Mouse (Mus musculus): ENCODE results near the gene Il1a.

Gene Il1a

DNA sequence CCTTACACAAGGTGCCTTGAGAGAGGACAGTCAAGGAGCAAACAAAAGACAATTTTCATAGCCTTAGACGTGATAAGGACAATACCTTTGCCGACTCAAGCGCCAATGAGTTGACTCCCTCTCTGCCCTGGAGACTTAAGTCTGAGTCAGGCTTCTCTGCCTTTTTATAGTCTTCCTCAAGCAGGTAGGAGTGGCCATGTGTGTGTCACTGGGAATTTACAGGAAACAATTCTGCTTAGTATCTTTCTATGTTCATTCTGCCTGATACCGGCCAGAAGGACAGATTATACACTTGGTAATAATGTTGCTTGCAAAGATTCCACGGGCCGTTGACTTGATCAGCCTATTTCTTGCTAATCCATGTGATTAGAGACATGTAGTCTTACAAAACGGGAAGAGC, at the start of gene Il1a:
Gene Il1a, minus strand, starts transcription at position 137 of the 400 bp plus-strand sequence.
- no peak for DNase-seq (ENCODE audit: extremely low read depth, low read depth, low spot score)

DNA sequence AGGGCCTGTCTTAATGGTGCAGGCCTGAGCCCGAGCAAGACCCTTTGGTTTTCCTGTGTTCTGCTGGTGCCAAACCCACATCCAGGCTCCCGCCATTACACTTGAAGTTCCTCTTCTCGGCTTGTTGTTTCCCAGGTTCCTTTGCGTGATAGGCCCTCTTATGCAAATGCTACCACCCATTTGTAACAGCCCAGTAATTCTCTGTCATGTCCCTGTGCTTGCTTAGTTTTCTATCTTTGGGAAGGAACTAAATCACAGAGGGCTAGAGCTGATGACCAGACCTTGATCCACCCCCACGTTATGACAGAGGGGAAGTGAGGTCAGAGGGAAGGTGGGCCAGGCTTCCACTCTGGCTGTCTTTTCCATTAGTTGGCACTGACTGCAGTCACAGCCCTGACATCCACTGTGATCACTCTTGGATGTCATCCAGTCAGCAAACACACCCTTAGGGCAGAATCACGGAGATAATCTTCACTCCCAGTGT, 28.4 kb upstream of the Il1a start:
- DNase-seq (ENCODE audit: extremely low read depth, low read depth, low spot score) = no peak

DNA sequence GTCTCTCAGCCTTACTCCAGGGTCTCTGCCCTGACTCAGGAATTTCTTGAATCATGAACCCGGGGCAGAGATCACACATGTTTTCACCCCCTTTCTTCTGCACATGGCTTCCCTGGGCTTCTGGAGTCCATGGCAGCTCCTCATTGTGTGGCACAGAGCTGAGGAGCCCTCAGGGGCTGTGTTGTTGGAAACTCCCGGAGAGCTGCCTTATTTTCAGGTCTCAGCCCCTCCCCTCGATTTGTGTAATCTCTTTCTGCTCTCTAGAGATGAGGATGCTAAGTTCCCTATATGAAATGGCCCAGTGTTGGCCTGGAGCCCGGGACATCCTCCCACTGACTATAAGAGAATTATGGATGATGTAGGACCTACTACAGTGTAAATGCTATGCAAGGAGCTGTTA, 23.7 kb upstream of the Il1a start:
- DNase-seq (ENCODE audit: extremely low read depth, low read depth, low spot score) = no peak

DNA sequence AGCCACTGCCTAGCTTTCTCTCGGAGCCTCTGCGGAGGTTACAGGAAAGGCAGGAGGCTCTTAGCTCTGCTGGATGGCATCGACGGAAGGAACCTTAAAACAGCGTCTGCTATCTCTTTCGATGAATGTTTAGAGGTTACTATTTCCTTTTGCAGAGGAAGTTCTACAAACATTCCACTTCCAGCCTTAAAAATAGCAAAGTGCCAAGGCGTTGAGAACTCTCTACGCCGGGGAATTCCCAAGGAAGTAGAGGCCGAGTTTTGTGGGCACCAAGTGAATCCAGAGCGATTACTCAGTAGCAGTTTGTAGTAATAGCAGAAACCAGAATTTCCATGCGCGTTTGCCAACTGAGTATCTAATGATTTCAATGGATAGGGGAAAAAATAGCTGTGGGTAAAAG, 20.8 kb upstream of the Il1a start:
- no peak for DNase-seq (ENCODE audit: extremely low read depth, low read depth, low spot score)

DNA sequence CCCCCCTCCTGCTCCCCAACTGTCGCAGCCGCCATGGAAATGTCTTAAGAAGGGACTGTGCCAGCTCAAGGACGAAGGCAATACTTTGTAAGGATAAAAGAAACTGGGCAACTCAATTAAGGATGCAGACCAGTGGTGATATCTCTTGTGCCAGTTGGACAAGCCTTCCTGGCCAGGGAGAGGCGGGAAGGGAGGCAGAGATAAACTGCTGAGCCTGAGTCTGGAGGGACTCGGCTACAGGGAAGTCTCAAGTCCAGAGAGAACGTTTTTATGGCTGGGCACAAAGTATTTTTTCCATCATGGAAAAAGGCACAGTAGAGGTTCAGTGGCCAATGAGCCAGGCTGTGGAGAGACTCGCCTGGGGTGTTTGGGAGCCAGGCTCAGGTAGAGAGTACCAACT, 20.3 kb upstream of the Il1a start:
- DNase-seq (ENCODE audit: extremely low read depth, low read depth, low spot score) = no peak

DNA sequence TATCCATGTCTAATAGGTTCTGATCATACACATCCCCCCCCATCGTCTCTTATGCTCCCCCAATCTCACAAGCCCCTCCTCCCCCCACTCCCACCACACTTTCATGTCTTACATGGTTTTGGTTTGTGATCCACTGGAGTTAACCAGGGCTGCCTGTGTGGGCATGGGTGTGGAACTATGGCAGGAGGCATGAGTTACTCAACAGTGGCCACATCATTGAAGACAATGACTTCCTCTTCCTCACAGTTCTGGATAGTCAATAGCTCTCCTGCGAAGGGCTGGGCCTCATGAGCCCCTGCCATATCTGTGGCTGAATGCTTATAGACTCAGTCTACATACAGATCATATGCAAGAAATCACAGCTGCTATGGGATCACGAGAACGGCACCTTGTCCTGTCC, 18.5 kb upstream of the Il1a start:
- no peak for DNase-seq (ENCODE audit: extremely low read depth, low read depth, low spot score)

DNA sequence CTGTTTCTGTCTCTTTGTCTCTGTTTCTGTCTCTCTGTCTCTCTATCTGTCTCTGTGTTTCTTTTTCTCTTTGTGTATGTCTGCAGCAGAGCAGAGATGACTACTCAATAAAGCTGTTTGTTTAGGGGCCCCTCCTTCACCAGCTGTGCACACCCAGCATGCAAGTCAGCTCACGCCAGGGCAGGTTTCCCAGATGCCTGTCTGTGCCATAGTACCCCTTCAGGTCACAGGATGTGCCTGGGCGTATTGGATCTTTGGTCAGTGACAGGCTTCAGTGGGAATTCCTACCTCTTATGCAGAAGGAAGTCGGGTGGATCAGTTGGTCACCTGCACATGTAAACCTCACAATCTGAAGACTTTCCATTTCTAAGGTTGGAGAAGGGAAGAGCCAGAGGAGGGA, 14.4 kb upstream of the Il1a start:
- DNase-seq (ENCODE audit: extremely low read depth, low read depth, low spot score) = no peak

DNA sequence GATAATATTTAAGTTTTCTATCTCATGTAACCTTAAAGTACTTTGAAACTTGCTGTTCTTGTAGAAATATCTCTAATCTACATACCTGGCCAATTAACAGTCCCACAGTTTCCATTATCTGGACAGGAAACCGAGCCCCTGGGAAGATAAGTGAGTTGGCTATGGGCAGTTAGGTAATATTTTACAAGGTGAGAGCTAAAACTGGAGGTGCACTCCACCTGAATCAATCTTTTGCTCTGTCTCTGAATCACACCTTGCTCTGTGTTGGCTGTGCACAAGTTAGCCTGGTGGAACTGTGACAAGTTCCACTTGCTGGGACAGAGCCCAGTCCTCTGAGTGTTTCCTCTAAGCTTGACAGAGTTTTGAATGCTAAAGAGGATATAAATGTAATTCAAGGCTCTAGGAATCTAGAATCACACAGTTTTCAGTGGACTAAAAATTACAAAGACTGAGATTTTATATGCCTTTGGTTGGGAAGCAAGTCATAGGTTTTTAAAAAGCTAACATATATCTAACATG, 12.4 kb upstream of the Il1a start:
- DNase-seq (ENCODE audit: extremely low read depth, low read depth, low spot score) = no peak

DNA sequence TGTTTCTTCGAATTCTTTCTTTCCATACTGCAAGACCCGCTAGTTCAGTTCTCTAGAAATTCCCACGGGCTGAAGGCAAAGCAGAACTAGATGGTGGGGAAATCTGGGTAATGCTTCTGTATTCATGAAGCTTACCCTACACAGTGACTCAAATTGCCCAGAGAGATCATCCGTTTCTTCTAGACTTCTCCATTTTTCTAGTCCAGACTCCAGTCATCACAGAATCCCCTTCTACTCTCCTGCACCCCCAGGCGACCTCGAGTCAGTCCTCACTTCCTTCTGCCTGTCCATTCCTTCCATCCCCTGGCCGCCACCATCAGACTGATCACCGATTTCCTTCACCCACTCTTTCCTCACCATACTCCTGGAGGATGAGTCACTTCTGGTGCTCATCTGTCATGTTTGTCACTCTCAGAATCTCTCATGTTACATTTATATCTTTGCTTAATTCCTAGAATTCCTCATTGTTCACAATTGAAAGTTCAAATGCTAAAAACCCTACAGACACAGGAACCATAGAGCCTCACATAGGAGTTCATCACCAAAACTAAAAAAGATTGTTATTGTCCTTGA, 10.3 kb upstream of the Il1a start:
- no peak for DNase-seq (ENCODE audit: extremely low read depth, low read depth, low spot score)

DNA sequence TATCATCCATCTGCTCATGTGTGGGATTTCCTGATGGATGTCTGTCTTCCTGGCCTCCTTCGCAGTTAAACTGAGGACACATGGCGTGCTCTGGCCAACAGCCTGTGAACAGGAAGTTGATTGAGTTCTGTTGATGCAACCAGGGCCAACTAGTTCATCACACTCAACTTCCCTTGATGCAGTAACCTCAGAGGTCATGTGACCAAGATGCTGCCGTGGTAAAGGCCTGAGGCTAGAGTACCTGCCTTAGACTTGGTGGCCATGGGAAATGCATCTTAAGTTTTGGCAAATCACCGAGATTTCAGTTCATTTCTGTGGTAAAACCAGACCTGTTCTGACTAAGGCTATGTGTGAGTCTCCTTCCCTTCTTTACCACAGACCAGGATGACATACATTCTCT, 6.1 kb upstream of the Il1a start:
- no peak for DNase-seq (ENCODE audit: extremely low read depth, low read depth, low spot score)

DNA sequence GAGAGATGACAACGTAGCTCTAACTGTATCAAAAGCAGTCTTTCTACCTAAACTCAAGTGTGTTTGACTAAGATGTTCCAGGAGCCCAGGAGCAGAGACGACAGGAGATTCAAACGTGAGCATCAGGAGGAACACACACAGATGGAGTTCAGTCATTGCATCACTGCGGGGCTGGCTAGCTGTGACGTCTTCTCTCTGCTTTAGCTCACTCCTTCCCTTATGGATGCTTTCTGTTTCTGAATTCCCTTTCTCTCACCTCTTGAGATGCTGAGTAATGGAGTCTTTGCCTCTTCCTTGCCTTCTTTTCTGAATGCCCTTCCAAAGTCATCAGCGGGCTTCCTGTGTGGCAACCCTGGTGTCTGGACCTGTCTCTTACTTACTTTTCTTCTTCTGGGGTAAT, 5.1 kb upstream of the Il1a start:
- no peak for DNase-seq (ENCODE audit: extremely low read depth, low read depth, low spot score)

DNA sequence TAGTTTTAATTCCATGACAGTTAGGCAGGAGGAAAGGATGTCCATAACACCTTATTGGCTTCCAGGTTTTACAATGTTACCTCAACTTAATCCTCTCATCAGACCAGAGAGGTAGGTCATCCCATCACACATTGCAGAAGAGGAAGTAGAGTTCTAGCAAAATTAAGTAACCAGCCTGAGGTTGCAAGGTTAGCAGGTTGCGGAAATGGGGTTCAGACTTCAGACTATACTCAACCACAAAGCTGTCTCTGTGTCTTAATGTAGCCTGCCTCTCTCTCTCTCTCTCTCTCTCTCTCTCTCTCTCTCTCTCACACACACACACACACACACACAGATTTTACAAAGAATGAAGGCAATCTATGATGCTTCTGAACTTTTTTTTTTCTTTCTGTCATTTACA, 4.2 kb upstream of the Il1a start:
- no peak for DNase-seq (ENCODE audit: extremely low read depth, low read depth, low spot score)

DNA sequence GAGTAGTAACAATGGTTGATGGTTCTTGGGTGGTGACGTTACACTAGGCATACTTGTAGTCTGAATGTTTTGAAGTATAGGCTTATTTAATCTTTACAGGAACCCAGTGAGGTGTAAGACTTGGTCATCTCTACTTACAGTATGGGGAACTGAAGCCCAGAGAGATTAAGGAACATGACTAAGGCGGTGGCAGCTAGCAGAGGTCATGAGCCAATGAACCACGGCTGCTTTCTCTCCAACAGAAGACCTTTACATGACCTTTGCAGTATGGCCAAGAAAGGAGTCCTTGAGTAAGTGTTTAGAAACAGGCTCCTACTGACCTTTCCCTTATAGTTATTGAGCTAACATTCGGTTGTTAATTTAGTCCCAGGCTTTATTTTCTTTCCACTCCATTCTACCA, 3.8 kb downstream of the Il1a start:
- DNase-seq (ENCODE audit: extremely low read depth, low read depth, low spot score) = no peak

DNA sequence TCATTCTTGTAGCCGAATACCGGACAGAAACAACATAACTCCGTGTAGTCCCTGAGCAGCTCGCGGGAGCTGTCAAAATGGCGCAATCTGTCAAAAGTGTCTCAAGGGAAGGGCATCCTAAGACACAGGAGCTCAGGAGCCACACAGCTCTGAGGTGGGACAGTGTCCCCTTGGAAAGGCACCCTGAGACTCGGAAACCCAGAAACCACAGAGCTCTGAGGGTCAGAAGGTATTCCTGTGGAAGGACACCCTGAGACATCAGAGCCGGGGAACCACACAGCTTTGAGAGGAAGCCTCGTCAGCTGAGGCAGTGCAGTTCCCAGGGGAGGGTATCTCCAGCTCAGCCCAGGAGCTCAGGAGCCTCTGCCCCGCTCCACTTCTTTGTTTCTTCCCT, 12.2 kb downstream of the Il1a start:
- no peak for DNase-seq (ENCODE audit: extremely low read depth, low read depth, low spot score)

DNA sequence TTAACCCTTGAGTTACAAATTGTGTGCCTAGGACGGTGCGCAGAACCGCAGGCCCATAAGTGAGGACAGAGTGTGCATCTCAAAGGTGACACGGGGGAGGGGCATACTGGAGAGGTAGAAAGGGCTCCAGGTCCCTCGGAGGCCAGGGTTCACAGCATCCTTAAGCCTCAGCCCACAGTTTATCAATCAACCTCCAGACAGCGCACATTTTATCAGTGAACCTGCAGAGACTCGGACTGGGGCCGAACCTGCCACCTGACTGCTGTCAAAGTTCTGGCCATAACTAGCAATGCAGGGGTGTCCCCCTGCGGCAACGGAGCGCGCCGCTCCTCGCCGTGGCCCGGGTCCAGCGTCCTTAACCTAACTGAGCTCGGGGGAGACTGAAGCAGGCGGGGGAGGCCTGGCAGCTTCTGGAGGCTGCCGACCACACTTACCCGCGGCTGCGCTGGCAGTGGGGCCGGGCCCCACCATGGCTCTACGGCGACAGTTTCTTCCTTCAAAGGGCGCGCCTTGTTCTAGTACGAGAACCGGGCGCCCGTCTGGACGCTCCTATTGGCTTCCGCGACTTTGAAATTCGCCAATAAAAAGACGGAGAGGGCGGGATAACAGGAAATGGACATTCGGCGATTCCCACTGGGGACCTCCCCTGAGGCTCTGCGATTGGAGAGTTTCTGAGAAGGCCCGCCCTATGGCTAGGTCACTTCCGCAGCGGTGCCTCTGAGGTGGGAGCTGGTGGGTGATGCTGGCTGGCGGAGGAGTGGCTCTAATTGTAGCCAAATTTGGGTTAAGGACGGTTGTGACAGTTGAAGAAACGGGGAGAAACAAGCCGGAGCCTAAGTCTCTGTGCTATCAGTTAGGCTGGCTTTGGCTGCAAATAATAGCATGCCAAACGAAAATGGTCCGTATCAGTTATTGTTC, 12.8 kb downstream of the Il1a start, which contains the start of gene Ckap2l:
Gene Ckap2l, minus strand, starts transcription at position 542 of the 918 bp plus-strand sequence.
- peak; percentile 81 for DNase-seq (ENCODE audit: extremely low read depth, low read depth, low spot score)

DNA sequence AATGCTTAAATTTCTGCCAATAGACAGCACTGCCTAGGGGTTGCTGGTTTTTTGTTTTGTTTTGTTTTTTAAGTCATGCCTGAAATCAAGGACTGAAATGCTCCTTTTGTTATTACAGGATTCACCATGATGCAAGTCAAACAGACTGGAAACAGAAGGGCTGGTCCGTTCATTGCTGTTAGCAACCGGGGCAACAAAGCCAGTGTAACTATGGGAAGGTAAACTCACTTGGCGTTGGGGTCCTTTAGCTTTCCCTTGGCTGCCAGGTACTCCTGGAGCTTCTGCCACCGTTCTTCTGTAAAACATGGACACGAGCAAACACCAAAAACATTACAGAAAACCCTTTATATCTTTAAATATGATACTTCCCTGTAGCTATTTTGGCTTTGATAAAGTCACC, 13.7 kb downstream of the Il1a start:
- no peak for DNase-seq (ENCODE audit: extremely low read depth, low read depth, low spot score)

DNA sequence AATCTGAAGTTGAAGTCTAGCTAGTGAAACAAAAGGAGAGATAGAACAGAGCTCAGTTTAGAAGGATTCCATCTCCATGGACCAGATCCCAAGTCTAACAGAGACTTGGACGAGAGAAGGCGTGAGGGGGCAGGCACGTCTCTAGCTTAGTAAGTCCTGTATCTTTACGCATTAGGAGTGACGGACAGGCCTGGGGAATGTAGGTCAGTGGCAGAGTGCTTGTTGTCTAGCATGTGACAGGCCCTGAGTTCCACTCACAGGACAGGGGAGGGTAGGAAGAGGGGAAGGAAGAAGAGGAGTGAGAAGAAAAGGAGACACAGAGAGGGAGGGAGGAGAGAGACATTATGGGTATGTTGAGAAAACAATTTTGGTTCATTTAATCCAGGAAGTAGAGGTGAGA, 14.7 kb downstream of the Il1a start:
- DNase-seq (ENCODE audit: extremely low read depth, low read depth, low spot score) = no peak

DNA sequence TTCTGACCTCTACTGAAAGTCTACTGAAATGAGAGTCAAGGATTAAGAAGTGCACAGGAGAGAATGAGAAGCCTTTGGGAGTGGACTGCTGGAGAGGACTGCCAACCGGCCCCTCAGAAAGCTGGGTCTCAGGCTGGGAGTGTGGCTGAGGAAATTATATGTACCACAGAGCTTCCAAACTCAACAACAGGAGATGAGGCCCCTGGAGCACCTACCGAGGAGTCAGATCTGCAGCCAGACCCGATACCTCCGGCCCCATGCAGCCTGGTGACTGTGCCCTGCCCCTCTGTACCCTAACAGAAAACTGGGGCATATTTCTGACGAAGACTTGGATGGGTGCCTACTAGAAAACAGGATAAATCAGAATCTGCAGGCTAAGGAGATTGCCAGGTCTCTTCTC, 35.9 kb downstream of the Il1a start:
- DNase-seq (ENCODE audit: extremely low read depth, low read depth, low spot score) = no peak

DNA sequence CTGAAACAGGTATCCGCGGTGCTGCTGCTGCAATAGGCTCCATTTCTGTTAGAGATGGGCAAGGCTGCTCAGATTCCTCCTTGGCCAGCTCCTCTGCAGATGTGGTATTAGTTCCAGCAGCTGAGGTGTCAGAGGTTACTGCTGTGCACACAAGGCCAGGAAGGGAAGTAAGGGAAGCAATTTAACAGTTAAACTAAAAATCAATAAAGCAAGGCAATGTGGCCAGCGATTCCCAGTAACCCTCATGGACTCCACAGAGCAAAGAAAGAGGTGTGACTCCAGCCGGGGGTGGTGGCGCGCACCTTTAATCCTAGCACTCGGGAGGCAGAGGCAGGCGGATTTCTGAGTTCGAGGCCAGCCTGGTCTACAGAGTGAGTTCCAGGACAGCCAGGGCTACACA, 39.2 kb downstream of the Il1a start:
- no peak for DNase-seq (ENCODE audit: extremely low read depth, low read depth, low spot score)

DNA sequence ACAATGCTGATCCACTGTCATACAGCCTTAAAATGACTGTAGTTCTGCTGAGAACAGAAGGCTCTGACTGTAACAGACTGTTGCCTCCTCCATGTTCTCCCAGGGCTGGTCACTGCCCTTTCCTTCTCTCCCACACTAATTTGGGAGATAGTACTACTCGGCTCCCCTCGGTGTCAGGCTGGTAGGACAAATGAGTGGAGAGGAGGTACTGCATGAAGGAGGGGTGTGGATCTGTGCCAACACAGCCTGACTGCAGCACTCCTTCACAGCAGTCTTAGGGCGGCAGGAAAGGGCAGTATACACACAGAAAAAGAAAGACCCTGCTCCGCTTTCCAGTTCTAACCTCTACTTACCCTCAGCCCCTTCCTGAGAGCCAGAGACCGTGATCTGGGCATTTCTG, 39.8 kb downstream of the Il1a start:
- no peak for DNase-seq (ENCODE audit: extremely low read depth, low read depth, low spot score)

DNA sequence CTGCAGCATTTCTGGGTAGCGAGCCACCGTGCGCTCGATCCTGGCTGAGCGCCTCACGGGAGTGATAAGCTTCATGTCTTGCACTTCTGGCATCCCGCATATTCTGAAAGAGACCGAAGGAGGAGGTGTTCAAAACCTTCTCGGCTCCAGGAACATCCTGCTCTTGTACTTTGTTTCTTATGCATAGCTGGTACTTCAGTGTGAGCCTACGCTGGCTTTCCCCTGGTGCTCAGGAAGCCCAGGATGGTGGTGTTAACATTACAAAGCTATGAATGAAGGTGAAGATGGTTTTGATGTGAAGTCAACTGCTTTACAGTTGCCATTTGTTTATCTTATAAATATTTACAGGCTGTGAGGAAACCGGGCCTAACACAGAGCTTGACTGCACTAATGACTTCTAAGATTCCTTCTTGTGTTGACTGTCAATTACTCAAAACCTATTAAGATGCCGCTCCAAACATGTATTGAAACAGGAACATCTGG, 40.6 kb downstream of the Il1a start:
- DNase-seq (ENCODE audit: extremely low read depth, low read depth, low spot score) = no peak

DNA sequence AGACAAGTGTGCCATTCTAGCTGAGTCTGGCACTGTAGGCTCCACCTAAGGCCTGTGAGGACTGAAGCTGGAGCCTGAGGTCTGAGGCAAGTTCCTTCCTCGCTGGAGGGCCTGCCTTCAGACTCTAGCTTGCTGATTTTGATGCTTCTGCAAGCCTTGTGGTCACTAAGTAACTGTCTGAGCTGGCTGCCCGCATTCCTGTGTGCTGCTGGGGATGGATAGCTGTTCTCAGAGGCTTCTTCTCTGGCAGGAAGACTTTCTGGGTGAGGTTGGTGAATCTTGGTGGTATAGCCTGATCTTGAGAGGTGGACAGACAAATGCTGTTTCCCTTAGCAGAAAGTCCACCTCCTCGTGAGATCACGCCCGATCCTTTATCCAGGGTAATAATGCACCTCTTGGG, 42.0 kb downstream of the Il1a start:
- DNase-seq (ENCODE audit: extremely low read depth, low read depth, low spot score) = no peak
